Mouse (Mus musculus) neural tube, embryonic 10.5 days (tissue): ENCODE results near the gene Ap5b1.

Experiments used
- DNase-seq: peaks from one replicate; pipeline ENCODE4 v3.0.0-alpha.2; 2017; ENCODE audit warnings: low spot score; ENCODE audit errors: extremely low spot score

The Ap5b1 gene

GRCm38 (mm10) chr19:5609171-5609546, 41.3 kb downstream of the Ap5b1 start:
- DNase-seq, result no peak

DNA sequence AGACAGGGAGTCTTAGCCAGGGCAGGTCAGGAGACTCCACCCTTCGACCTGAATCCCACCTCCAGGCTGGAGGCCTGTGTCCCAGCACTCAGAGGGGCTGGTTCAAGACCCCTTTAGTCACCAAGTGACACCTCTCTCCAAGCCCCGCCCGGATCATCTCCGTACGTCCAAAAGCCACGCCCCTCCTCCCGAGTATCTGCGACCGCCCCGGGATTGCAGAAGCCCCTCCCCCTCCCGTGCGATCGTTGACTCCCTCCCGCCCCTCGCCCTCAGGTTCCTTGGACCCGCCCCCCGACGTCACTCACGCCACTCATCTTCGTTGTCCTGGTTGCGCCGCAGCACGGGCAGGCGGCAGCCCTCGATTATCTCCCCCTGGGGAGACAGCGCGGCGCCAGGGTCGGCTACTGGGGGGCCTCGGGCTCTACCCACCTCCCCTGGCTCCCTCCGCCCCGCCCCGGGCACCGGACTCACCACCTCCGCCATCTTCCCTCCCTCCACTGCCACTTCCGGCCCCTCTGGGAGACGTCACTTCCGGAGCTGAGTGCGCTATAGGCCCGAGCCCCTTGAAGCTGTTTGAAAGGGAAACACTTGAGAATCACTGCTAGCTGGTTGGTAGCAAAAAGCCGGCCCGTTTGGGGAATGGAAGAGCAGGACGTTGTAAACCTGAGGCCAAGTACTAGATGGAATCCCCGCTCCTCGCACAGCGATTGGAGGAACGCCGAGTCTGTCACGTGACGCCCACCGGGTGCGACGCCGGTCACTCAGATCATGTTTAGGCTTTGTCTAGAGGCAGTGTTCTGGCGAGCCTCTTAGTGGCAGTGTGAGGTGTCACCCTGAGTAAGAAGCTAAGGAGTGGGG, 42.0 kb downstream of the Ap5b1 start, which contains the start of gene Kat5:
Gene Kat5 (minus strand): TSS at position 691 of the 858 bp plus-strand sequence.
- peak; percentile 99 for DNase-seq

DNA sequence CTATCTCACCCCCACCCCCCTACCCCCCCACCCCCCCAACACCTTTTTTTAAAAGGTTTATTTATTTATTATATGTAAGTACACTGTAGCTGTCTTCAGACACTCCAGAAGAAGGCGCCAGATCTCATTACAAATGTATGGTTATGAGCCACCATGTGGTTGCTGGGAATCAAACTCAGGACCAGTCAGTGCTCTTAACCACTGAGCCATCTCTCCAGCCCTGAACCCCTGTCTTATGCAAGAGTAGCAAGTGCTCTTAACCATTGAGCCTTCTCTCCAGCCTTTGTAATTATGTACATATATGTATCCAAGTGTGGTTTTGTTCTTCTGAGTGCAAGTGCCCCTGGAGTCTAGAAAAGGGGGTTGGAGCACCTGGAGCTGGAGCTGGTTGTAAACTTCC, 44.1 kb downstream of the Ap5b1 start:
- no peak for DNase-seq

DNA sequence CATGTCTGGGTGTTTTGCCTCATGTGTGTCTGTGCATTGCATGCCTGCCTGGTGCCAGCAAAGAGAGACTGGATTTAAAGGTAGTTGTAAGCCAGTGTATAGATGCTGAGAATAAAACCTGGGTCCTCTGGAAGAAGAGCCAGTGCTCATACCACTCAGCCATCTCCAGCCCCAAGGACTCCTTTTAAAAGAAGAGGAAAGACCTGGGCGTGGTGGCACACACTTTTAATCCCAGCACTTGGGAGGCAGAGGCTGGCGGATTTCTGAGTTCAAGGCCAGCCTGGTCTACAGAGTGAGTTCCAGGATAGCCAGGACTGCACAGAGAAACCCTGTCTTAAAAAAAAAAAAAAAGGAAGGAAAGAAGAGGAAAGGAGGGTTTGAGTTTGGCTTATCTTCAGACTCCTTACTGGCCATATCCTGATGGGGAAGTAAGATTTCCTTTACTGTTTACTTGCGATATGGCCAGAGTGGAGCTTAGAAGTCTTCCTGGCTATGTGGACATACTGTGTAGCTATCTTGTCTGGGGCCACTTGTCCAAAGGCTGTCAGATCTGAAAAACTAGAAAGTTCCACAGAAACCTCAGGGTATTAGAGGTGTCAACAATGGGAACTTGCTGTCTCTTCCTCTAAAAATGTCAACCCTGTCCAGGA, 45.1 kb downstream of the Ap5b1 start:
- DNase-seq, result no peak

DNA sequence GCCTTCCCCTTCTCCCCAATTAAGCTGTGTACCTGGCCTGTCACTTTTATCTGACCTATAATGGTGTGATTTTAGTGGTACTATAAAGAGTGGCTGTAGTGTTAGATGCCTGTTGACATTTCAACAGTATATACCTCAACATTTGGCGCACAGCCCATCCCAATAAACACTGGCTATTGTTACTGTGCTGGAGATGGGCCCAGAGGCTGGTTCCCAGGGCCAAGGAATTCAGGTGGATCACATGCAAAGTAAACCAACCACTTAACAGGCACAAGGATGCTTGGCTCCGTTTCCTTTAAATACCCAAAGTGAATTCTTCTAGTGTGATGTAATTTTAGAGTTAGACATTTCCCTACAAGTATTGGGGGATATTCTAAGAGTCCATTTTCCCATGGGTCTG, 47.1 kb downstream of the Ap5b1 start:
- no peak for DNase-seq

- no peak for DNase-seq
Measured at GRCm38 (mm10) chr19:5620007-5620406, 52.2 kb downstream of the Ap5b1 start.
